Mouse (Mus musculus) cerebellum, adult 9-11 months (tissue): ENCODE data around the gene Grrp1.

Source experiments
- DNase-seq: peaks from one replicate; pipeline ENCODE4 v3.0.0; 2022

The Grrp1 gene

GRCm38 (mm10) chr4:134268102-134268655, 14.3 kb upstream of the Grrp1 start:
- no peak for DNase-seq

GRCm38 (mm10) chr4:134265860-134266585, 12.1 kb upstream of the Grrp1 start:
- no peak for DNase-seq

- no peak for DNase-seq
These were observed 9.3 kb upstream of the Grrp1 start for GRCm38 (mm10) chr4:134263191-134263590.

GRCm38 (mm10) chr4:134258354-134258753, 4.4 kb upstream of the Grrp1 start:
- no peak for DNase-seq

- no peak for DNase-seq
These were observed 3.5 kb upstream of the Grrp1 start for GRCm38 (mm10) chr4:134257198-134258009.

GRCm38 (mm10) chr4:134256407-134257197, 2.7 kb upstream of the Grrp1 start:
- DNase-seq, result no peak

GRCm38 (mm10) chr4:134255854-134256253, 1.9 kb upstream of the Grrp1 start:
- DNase-seq, result no peak

- no peak for DNase-seq
These were observed 929 bp upstream of the Grrp1 start for GRCm38 (mm10) chr4:134254835-134255234.

- DNase-seq, result no peak
These were observed 790 bp downstream of the Grrp1 start for GRCm38 (mm10) chr4:134252911-134253721.

GRCm38 (mm10) chr4:134252131-134252910, 1.6 kb downstream of the Grrp1 start:
- DNase-seq, result no peak

- no peak for DNase-seq
These were observed 2.4 kb downstream of the Grrp1 start for GRCm38 (mm10) chr4:134251241-134252130.

- DNase-seq, result no peak
These were observed 3.0 kb downstream of the Grrp1 start for GRCm38 (mm10) chr4:134250930-134251240.

GRCm38 (mm10) chr4:134250116-134250929, 3.6 kb downstream of the Grrp1 start:
- DNase-seq, result no peak

GRCm38 (mm10) chr4:134249651-134250050, 4.3 kb downstream of the Grrp1 start:
- no peak for DNase-seq

- DNase-seq, result no peak
These were observed 7.1 kb downstream of the Grrp1 start, which contains the start of gene Gm30191 for GRCm38 (mm10) chr4:134246719-134247258. Gene Gm30191 (plus strand): TSS chr4:134246935.

GRCm38 (mm10) chr4:134246256-134246655, 7.7 kb downstream of the Grrp1 start:
- DNase-seq, result no peak

- DNase-seq, result peak; percentile 92
These were observed 8.6 kb downstream of the Grrp1 start, which contains the start of gene Zfp593 for GRCm38 (mm10) chr4:134245148-134245843. Gene Zfp593 (minus strand): TSS chr4:134245592.

- no peak for DNase-seq
These were observed 10.2 kb downstream of the Grrp1 start, which contains the start of gene E130218I03Rik for GRCm38 (mm10) chr4:134243516-134244250. Gene E130218I03Rik (plus strand): TSS chr4:134243662.
